Mouse (Mus musculus): ENCODE data around the gene Olfr786.

Olfr786 gene

GRCm38 (mm10) chr10:129427006-129427405, at the start of gene Olfr786:
Olfr786 (plus strand) TSS chr10:129427306.
- DNase-seq: no peak

- no peak for DNase-seq
Observed at GRCm38 (mm10) chr10:129383783-129384182, 43.3 kb upstream of the Olfr786 start, which contains the start of gene Olfr784. Olfr784 (plus strand) TSS chr10:129384083.

- no peak for DNase-seq
Observed at GRCm38 (mm10) chr10:129400892-129401291, 26.2 kb upstream of the Olfr786 start.

GRCm38 (mm10) chr10:129405126-129405525, 22.0 kb upstream of the Olfr786 start, which contains the start of gene Olfr785:
Olfr785 (plus strand) TSS chr10:129405426.
- no peak for DNase-seq

DNA sequence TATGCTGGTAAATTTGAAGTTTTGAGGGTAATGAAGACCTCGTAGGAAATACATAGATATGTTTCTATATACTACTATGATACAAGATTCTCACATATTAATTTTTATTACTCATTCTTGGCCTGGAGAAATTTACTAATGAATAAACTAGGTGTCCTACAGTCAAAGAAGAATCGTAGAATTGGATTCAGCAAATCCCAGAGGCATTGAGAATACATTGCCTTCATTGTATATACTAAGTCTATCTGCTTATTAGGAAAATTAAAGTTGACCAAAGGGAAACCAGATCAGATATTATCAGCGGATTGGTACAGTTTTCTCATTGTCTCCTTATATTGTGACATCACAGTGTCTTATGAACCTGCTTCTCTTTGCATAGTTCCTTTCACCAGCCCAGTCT, 34.5 kb downstream of the Olfr786 start, which contains the start of gene Olfr787:
Olfr787 (plus strand) TSS at position 301 of the 400 bp plus-strand sequence.
- no peak for DNase-seq

DNA sequence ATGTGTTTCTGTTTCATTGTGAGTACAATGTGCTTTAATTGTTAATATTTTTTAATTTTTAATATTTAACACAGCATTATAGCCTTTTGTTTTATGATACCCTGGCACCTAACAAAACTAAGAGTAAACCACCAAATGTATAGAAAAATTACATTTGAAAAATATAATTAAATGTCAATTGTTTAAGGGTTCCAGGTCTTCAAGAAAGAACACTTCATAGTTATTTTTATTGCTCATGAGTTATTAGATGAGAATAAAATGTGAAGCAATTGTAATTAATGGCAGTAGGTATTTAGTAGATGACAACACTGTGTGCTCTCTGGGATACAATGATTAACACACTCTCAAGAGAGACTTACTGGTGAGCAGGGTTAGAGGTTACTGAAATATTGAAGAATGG, 43.6 kb downstream of the Olfr786 start, which contains the start of gene Olfr788:
Olfr788 (plus strand) TSS at position 301 of the 400 bp plus-strand sequence.
- DNase-seq: no peak

DNA sequence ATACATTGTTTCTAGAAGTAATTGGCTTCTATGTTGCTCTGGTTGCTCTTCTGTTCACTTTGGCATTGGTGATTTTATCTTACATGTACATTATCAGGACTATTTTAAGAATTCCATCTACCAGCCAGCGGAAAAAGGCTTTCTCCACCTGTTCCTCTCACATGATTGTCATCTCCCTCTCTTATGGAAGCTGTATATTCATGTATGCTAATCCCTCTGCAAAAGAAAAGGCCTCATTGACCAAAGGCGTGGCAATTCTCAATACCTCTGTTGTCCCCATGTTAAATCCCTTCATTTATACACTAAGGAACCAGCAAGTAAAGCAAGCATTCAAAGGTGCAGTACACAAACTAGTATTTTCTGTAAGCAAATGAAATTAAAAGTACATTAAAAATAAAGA, 46.1 kb downstream of the Olfr786 start:
- DNase-seq: no peak

- DNase-seq: no peak
Observed at GRCm38 (mm10) chr10:129473723-129474122, 46.6 kb downstream of the Olfr786 start.

DNA sequence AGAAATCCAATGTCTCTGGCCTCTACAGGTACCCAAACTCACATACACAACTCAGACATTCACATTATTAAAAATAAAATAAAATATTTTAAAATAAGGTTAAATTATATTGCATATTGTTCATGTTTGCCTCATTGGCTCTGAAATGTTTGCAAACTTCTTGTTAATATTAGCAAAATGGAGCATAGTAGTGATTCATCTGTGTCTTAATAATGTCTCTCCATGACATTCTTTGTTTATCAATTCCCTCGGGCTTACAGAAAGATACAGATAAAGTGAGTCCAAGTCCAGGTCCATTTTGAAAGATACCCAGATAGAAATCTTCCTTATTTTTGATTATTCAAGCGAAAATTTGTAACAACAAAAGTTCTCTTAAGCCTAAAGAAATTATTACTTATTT, 57.3 kb downstream of the Olfr786 start, which contains the start of gene Olfr789:
Olfr789 (plus strand) TSS at position 301 of the 400 bp plus-strand sequence.
- no peak for DNase-seq
